Mouse (Mus musculus) Patski (cell line): ENCODE data around the gene Myo7a. TPM values are rescaled to one million over a fixed set of nuclear protein-coding genes. Genes with fewer than 3 reads are reported as not detected.

Source experiments
- ATAC-seq: fragments of 100-300 bp; one replicate; pipeline ENCODE4 v1.8.0; 2021
- CTCF ChIA-PET: fragments of 350-600 bp; sonication (Branson Sonifier 250); formaldehyde crosslinking; loops from one replicate; lab custom pipeline; 2022; ENCODE audit warnings: inconsistent platforms; lab: Charles Lee
- POLR2A ChIA-PET: fragments of 350-600 bp; sonication (Branson Sonifier 250); formaldehyde crosslinking; loops from one replicate; lab custom pipeline; 2022; ENCODE audit warnings: antibody characterized with exemption, inconsistent platforms; lab: Charles Lee
- DNase-seq: peaks from one replicate; pipeline ENCODE4 v3.0.0-alpha.2; 2011; ENCODE audit warnings: low read depth, low spot score
- H3K27me3 ChIP-seq: fragments of 371-371 bp; one replicate; pipeline ENCODE4 v1.5.1; 2021
- CTCF ChIP-seq: fragments of 100-300 bp; IDR thresholded peaks from one replicate; pipeline ENCODE4 v1.5.1; 2021
- in situ Hi-C: fragments of 300-500 bp; cut with MboI; formaldehyde crosslinking; loops from 3 replicates; pipeline ENCODE4 v1.11.1; 2018; ENCODE audit warnings: low pct_unique_long_range_greater_than_20kb, mixed read lengths
- polyA plus RNA-seq: library from polyadenylated mRNA; unstranded; gene quantifications from one replicate; pipeline ENCODE4 v1.2.3, GENCODE M21; 2021

Myo7a gene
- polyA plus RNA-seq, 1 experiment from 2014 or later = 4.0 TPM

GRCm38 (mm10) chr7:98125473-98125872, 6.1 kb upstream of the Myo7a start:
- DNase-seq (no peak), ATAC-seq (no peak)
- ChIA-PET POLR2A (no interaction called here), CTCF (interaction anchor here (0.8 to 4.1 kb wide), 10 partner anchors 12 to 74 kb away, joined by 3 to 13 read pairs (median 4); partner anchors contain the start of gene B3gnt6)
- in situ Hi-C loops = no loop called here
- no peaks in the 10 kb centered on the region for H3K27me3 ChIP-seq
- TF ChIP-seq CTCF = no peak

GRCm38 (mm10) chr7:98124701-98125100, 5.4 kb upstream of the Myo7a start:
- in situ Hi-C loops = loop anchor here (5.0 kb wide), 1 partner anchor 52 kb away; no protein-coding TSS in a partner anchor
- no peak for TF ChIP-seq CTCF
- ATAC-seq = no peak
- CTCF ChIA-PET = interaction anchor here (1.4 to 4.1 kb wide), 5 partner anchors 13 to 75 kb away, joined by 4 to 13 read pairs (median 5); partner anchors contain the start of gene B3gnt6
- H3K27me3 ChIP-seq = no peaks in the 10 kb centered on the region
- POLR2A ChIA-PET = no interaction called here
- DNase-seq = no peak

GRCm38 (mm10) chr7:98121673-98122072, 2.3 kb upstream of the Myo7a start:
- in situ Hi-C loops = loop anchor here (5.0 kb wide), 1 partner anchor 49 kb away; no protein-coding TSS in a partner anchor
- POLR2A ChIA-PET = no interaction called here

GRCm38 (mm10) chr7:98121241-98121640, 1.9 kb upstream of the Myo7a start:
- in situ Hi-C loops = loop anchor here (5.0 kb wide), 1 partner anchor 49 kb away; no protein-coding TSS in a partner anchor
- DNase-seq = no peak
- ChIA-PET POLR2A (no interaction called here), CTCF (interaction anchor here (0.7 to 2.1 kb wide), 6 partner anchors 10 to 383 kb away, joined by 3 to 9 read pairs (median 3); partner anchors contain the start of gene Aqp11)
- no peak for TF ChIP-seq CTCF
- no peaks in the 10 kb centered on the region for H3K27me3 ChIP-seq
- ATAC-seq = no peak

More at GRCm38 (mm10) chr7:98121673-98122072, 2.3 kb upstream of the Myo7a start:
- ATAC-seq (no peak), DNase-seq (no peak)
- H3K27me3 ChIP-seq = no peaks in the 10 kb centered on the region
- CTCF ChIA-PET = interaction anchor here (0.7 to 2.1 kb wide), 6 partner anchors 10 to 383 kb away, joined by 3 to 9 read pairs (median 3); partner anchors contain the start of gene Aqp11
- TF ChIP-seq CTCF = no peak

GRCm38 (mm10) chr7:98120325-98120724, 1.0 kb upstream of the Myo7a start:
- in situ Hi-C loops = loop anchor here (5.0 kb wide), 1 partner anchor 48 kb away; no protein-coding TSS in a partner anchor
- H3K27me3 ChIP-seq = no peaks in the 10 kb centered on the region
- ChIA-PET CTCF (interaction anchor here (1.2 to 2.1 kb wide), 3 partner anchors 11 to 71 kb away, joined by 3 to 9 read pairs (median 5); no protein-coding TSS in a partner anchor), POLR2A (interaction anchor here (0.6 kb wide), 1 partner anchor 54 kb away, joined by 4 read pairs; no protein-coding TSS in a partner anchor)
- TF ChIP-seq CTCF = no peak
- DNase-seq (no peak), ATAC-seq (peak; percentile 22)

- ATAC-seq = no peak
- no peak for TF ChIP-seq CTCF
- in situ Hi-C loops = loop anchor here (5.0 to 10.0 kb wide), 3 partner anchors 48 to 375 kb away; no protein-coding TSS in a partner anchor
- H3K27me3 ChIP-seq = no peaks in the 10 kb centered on the region
- POLR2A ChIA-PET = interaction anchor here (0.6 kb wide), 1 partner anchor 54 kb away, joined by 4 read pairs; no protein-coding TSS in a partner anchor
- CTCF ChIA-PET = interaction anchor here (0.8 to 1.3 kb wide), 3 partner anchors 9 to 135 kb away, joined by 3 read pairs; no protein-coding TSS in a partner anchor
- DNase-seq = no peak
These were observed 573 bp upstream of the Myo7a start for GRCm38 (mm10) chr7:98119961-98120232.

GRCm38 (mm10) chr7:98117012-98117660, 2.2 kb downstream of the Myo7a start:
- DNase-seq (peak; percentile 79), ATAC-seq (peak; percentile 63)
- POLR2A ChIA-PET = no interaction called here
- H3K27me3 ChIP-seq = no peaks in the 10 kb centered on the region
- in situ Hi-C loops = loop anchor here (10.0 kb wide), 2 partner anchors 132 to 372 kb away; no protein-coding TSS in a partner anchor
- CTCF ChIA-PET = interaction anchor here (1.0 to 1.3 kb wide), 2 partner anchors 9 to 14 kb away, joined by 3 read pairs; no protein-coding TSS in a partner anchor
- no peak for TF ChIP-seq CTCF

- in situ Hi-C loops = loop anchor here (10.0 kb wide), 2 partner anchors 130 to 370 kb away; no protein-coding TSS in a partner anchor
- no peaks in the 10 kb centered on the region for H3K27me3 ChIP-seq
- TF ChIP-seq CTCF = no peak
- no peak for ATAC-seq
- POLR2A ChIA-PET = no interaction called here
- DNase-seq = no peak
- CTCF ChIA-PET = interaction anchor here (1.8 kb wide), 1 partner anchor 10 kb away, joined by 4 read pairs; no protein-coding TSS in a partner anchor
These were observed 4.7 kb downstream of the Myo7a start for GRCm38 (mm10) chr7:98114656-98115055.

- no peaks in the 10 kb centered on the region for H3K27me3 ChIP-seq
- DNase-seq (no peak), ATAC-seq (no peak)
- POLR2A ChIA-PET = no interaction called here
- in situ Hi-C loops = loop anchor here (10.0 kb wide), 2 partner anchors 126 to 366 kb away; no protein-coding TSS in a partner anchor
- CTCF ChIA-PET = interaction anchor here (1.2 kb wide), 1 partner anchor 8 kb away, joined by 3 read pairs; the partner anchor contains the start of gene Myo7a
- TF ChIP-seq CTCF = no peak
These were observed 8.1 kb downstream of the Myo7a start for GRCm38 (mm10) chr7:98111233-98111632.

- DNase-seq = no peak
- H3K27me3 ChIP-seq = no peaks in the 10 kb centered on the region
- TF ChIP-seq CTCF = no peak
- in situ Hi-C loops = loop anchor here (10.0 kb wide), 2 partner anchors 125 to 365 kb away; no protein-coding TSS in a partner anchor
- no peak for ATAC-seq
- ChIA-PET CTCF (interaction anchor here (1.2 kb wide), 1 partner anchor 10 kb away, joined by 3 read pairs; the partner anchor contains the start of gene Myo7a), POLR2A (no interaction called here)
These were observed 9.6 kb downstream of the Myo7a start for GRCm38 (mm10) chr7:98109771-98110170.
